Mouse (Mus musculus) liver, adult 2 months (tissue): ENCODE results near the gene Trafd1. TPM values are rescaled to one million over a fixed set of nuclear protein-coding genes. Genes with fewer than 3 reads are reported as not detected.
"Not testable (repeated sequence)": the region's sequence is repeated elsewhere in the genome, so short reads cannot be mapped to it uniquely, and the experiment has no call there.

ENCODE experiments used
- DNase-seq: peaks from one replicate; pipeline ENCODE4 v3.0.0-alpha.2; 2011; ENCODE audit warnings: low read depth, low spot score; ENCODE audit errors: extremely low read depth
- H3K27ac ChIP-seq: fragments of 200-500 bp; replicated peaks from 2 replicates; pipeline ENCODE4 v1.5.1; 2012; ENCODE audit warnings: low read depth, mild to moderate bottlenecking, control low read depth, inconsistent platforms, low read length; ENCODE audit not compliant: insufficient read depth
- H3K27me3 ChIP-seq: fragments of 200-500 bp; 2 replicates; pipeline ENCODE4 v1.6.1; 2012; ENCODE audit warnings: mild to moderate bottlenecking, moderate library complexity, low read length, inconsistent platforms; ENCODE audit not compliant: control insufficient read depth, insufficient read depth
- H3K36me3 ChIP-seq: fragments of 200-500 bp; 2 replicates; pipeline ENCODE4 v1.6.1; 2012; ENCODE audit warnings: low read length, inconsistent platforms; ENCODE audit not compliant: control insufficient read depth, insufficient read depth
- H3K4me1 ChIP-seq: fragments of 200-500 bp; 2 replicates; pipeline ENCODE4 v1.6.1; 2011; ENCODE audit warnings: low read length; ENCODE audit not compliant: control insufficient read depth, insufficient read depth
- H3K4me3 ChIP-seq: fragments of 200-500 bp; 2 replicates; pipeline ENCODE4 v1.5.1; 2011; ENCODE audit warnings: low read depth, mild to moderate bottlenecking, control low read depth, low read length, moderate library complexity; ENCODE audit not compliant: insufficient read depth
- H3K79me2 ChIP-seq: fragments of 200-500 bp; 2 replicates; pipeline ENCODE4 v1.6.1; 2012; ENCODE audit warnings: inconsistent platforms, mild to moderate bottlenecking, low read length, moderate library complexity; ENCODE audit not compliant: control insufficient read depth, insufficient read depth
- H3K9ac ChIP-seq: fragments of 200-500 bp; 2 replicates; pipeline ENCODE4 v1.6.1; 2012; ENCODE audit warnings: low read depth, mild to moderate bottlenecking, control low read depth, inconsistent platforms, low read length
- CTCF ChIP-seq: fragments of 200-500 bp; IDR thresholded peaks from 2 replicates; pipeline ENCODE4 v1.5.1; 2011; ENCODE audit warnings: low read depth, low read length, control low read depth
- POLR2A ChIP-seq: fragments of 200-500 bp; IDR thresholded peaks from 2 replicates; pipeline ENCODE4 v1.6.1; 2011; ENCODE audit warnings: low read length, control low read depth; ENCODE audit not compliant: insufficient read depth; ENCODE audit errors: extremely low read depth
- WGBS: fragments of 180-500 bp; shearing (Covaris S2); methylation state at CpG from one replicate; pipeline ENCODE4 v1.1.7; 2018; 5-methylcytosine and 5-hydroxymethylcytosine counted together
- polyA plus RNA-seq: library from polyadenylated mRNA; depleted of rRNA; stranded (reverse); fragments of >200 nt; gene quantifications from 2 replicates; pipeline ENCODE4 v1.2.3, GENCODE M21; 2012
- total RNA-seq: library from RNA; depleted of rRNA; stranded (reverse); fragments of >200 nt; gene quantifications from 2 replicates; pipeline ENCODE4 v1.2.3, GENCODE M21; 2014

Gene Trafd1
- total and polyA plus RNA-seq, 2 experiments, result 53.7 to 67.0 TPM

DNA sequence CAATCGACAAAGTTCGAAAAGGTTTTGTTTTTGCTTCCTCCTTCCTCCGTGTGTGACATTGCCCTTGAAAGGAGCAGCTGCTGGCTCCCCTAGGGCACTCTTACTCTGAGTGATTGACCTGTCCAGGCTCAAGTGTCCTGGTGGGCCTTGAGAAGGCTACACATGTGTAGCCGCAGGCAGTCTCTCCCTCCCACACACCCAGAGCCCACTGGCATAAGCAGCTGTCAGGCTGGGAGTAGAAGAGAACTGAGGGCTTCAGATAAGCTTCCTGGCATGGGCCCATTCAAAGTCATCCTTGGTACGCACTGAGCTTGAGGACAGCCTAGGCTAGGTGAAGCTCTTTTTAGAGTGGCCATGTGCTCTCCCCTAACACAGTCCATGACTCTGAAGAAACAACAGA is 51.0 kb downstream of the Trafd1 start:
- no peak for TF ChIP-seq CTCF
- no peak for TF ChIP-seq POLR2A
- peak overlapping the region; percentile 98 for H3K27ac ChIP-seq
- WGBS, result 54% methylated on average over 5 of the region's 5 CpGs

DNA sequence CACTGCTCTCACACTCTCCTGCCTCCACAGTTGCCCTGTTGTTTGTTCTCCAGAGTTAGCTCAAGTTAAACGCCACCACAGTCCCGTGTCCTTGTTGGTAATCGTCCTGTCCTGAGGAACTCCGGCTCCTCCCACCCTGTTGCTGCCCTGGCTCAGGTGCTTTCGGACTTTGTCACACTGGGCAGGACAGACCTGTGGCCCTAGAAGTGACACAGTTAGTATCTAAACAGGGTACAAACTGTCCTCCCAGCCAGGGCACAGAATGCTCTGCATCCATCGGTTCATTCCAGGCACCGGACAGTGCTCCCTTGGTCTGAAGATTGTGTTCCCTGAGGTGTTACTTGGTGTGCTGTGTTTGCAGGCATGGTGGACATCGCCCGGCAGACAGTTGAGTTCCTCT is 51.5 kb downstream of the Trafd1 start:
- peak; percentile 99 for DNase-seq
- 29% methylated on average over 9 of the region's 9 CpGs for WGBS
- Histone ChIP-seq H3K79me2 (no peaks in the 10 kb centered on the region), H3K27ac (peak overlapping the region; percentile 98), H3K27me3 (no peaks in the 10 kb centered on the region), H3K4me1 (peaks cover 19% of the 10 kb centered on the region), H3K36me3 (peaks cover 3% of the 10 kb centered on the region; the same call in 1 of the 2 replicates), H3K4me3 (no peak overlapping the region), H3K9ac (peak overlapping the region; percentile 12)
- TF ChIP-seq POLR2A (no peak), CTCF (no peak)

More for the DNA sequence above, 51.0 kb downstream of the Trafd1 start:
- Histone ChIP-seq H3K4me1 (peaks cover 19% of the 10 kb centered on the region), H3K36me3 (peaks cover 4% of the 10 kb centered on the region; the same call in 1 of the 2 replicates), H3K4me3 (no peak overlapping the region), H3K79me2 (no peaks in the 10 kb centered on the region), H3K27me3 (no peaks in the 10 kb centered on the region), H3K9ac (peak overlapping the region; percentile 48)
- no peak for DNase-seq

DNA sequence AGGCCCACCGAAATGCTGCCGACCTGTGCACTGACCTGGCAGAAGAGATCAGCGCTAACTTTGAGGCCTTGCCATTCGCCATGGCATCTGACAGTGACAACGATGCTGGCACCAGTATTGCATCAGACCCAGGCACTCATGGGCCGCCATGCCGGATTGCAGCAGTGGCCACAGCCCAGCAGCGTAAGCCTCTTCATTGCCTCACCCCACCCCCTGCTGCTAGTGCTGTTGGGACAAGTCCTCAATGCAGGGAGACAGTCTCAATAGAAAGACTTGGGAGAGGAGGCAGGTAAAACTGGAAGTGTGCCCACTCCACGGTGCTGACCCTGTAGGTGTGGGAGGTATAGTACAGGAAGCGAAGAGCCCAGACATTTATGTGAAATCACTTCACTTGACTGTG is 53.7 kb downstream of the Trafd1 start:
- no peaks in the 10 kb centered on the region for H3K27me3 ChIP-seq
- no peak overlapping the region for H3K4me3 ChIP-seq
- DNase-seq, result peak; percentile 87
- H3K27ac ChIP-seq, result no peak overlapping the region
- TF ChIP-seq POLR2A (no peak), CTCF (no peak)
- no peaks in the 10 kb centered on the region for H3K79me2 ChIP-seq
- 55% methylated on average over 10 of the region's 10 CpGs for WGBS
- H3K9ac ChIP-seq, result no peak overlapping the region
- H3K4me1 ChIP-seq, result peaks cover 19% of the 10 kb centered on the region
- peaks cover 3% of the 10 kb centered on the region; the same call in 1 of the 2 replicates for H3K36me3 ChIP-seq

GRCm38 (mm10) chr5:121330154-121330816 is 55.1 kb downstream of the Trafd1 start:
- H3K27ac ChIP-seq, result peak overlapping the region; percentile 79
- not testable (repeated sequence) for H3K36me3 ChIP-seq, H3K79me2 ChIP-seq, H3K27me3 ChIP-seq
- DNase-seq, result peak; percentile 39
- H3K9ac ChIP-seq, result peak overlapping the region; percentile 38
- WGBS, result 72% methylated on average over 14 of the region's 19 CpGs
- peak overlapping the region; percentile 14 for H3K4me3 ChIP-seq
- peaks cover 12% of the 10 kb centered on the region for H3K4me1 ChIP-seq

GRCm38 (mm10) chr5:121329333-121330058 is 55.9 kb downstream of the Trafd1 start:
- H3K4me1 ChIP-seq, result peaks cover 8% of the 10 kb centered on the region
- H3K27ac ChIP-seq, result peak overlapping the region; percentile 87
- H3K4me3 ChIP-seq, result peak overlapping the region; percentile 14
- TF ChIP-seq CTCF, result no peak
- TF ChIP-seq POLR2A, result no peak
- WGBS, result 34% methylated on average over 11 of the region's 11 CpGs
- no peaks in the 10 kb centered on the region for H3K79me2 ChIP-seq
- peak; percentile 63 for DNase-seq
- peak overlapping the region; percentile 27 for H3K9ac ChIP-seq
- H3K27me3 ChIP-seq, result no peaks in the 10 kb centered on the region
- H3K36me3 ChIP-seq, result peaks cover 2% of the 10 kb centered on the region; the same call in 1 of the 2 replicates
